Mouse (Mus musculus): ENCODE results near the gene Hoxa3.

Hoxa3 gene

GRCm38 (mm10) chr6:52152226-52153193 lies 60.6 kb downstream of the Hoxa3 start:
- DNase-seq: no peak

GRCm38 (mm10) chr6:52151571-52151970 lies 61.6 kb downstream of the Hoxa3 start:
- no peak for DNase-seq

- DNase-seq: no peak
Observed at GRCm38 (mm10) chr6:52150401-52150966, 62.7 kb downstream of the Hoxa3 start.

GRCm38 (mm10) chr6:52139115-52139514 lies 74.0 kb downstream of the Hoxa3 start:
- no peak for DNase-seq

DNA sequence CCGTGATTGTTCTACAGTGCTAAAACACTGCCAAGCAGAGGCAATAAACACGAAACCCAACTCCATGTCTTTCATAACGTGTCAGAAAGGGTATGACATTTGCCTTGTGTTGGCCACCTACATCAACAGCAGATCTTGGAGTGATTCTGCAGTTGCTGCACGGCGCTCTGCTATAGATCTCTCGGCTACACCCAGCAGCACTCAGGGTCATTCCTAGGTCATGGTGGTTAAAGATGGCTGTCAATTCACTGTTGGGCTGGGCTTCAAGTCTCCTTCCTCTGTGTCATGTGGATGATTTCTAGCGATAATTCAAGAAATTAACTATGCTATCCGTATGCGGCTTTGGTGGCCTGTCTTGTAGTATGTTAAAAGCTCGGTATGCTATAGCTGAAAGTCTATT lies 74.6 kb downstream of the Hoxa3 start:
- DNase-seq: no peak

- no peak for DNase-seq
Observed at GRCm38 (mm10) chr6:52137841-52138535, 75.1 kb downstream of the Hoxa3 start.

DNA sequence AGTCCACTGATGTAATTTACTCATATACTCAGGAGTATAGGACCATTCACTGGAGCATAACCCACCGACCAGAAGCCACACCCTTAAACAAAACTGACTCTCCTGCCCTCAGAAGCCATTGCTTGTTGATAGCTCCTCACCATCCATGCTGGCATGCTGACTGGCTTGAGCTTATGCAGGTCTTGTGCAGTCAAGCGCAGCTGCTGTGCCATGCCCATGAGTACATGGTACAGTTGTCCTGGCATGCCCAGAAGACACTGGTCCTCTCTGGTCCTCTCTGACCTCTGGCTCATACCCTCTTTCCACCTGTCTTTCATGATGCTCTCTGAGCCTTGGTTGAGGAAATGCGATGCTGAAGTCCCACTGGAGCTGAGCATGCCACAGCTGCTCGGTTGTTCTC lies 89.5 kb downstream of the Hoxa3 start:
- DNase-seq: no peak

DNA sequence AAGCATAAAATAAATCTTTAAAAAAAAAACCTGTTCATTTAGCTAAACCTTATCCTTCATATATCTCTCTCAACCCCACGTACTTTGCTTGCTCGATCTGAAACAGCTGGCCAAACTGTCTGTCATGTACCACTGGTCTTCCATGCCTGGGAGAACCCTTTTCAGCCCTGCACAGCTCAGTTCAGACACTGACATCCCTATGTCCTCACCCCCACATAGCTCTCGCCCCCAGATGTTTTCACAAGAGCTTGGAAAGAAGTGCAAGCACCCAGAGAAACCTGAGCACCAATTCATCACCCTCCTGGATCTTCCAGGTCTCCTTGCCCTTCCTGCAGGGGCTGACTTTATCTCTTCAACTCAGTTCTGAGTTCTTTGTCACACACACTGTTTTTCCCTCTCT lies 92.0 kb downstream of the Hoxa3 start:
- no peak for DNase-seq
